In the genomic region with DNA sequence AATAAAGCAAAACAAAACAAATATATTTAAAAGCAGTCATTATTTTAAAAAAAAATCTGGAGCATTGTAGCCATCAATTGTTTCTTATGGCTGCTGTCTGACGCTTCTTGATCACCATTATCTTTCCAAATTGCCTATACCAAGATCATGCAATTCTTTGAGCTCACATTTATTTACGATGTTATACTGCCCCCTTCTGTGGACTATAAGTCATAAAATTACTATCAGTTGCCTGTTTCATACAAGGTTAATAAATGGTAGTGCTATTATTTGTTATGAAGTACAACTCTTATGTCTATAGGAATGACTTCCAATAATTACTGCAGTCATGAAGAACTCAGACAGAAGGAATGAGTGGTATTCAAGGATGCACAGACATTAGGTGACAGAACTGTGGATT, we compare ENCODE assay signal across 11 mouse cellular contexts. TPM values are rescaled to one million over a fixed set of nuclear protein-coding genes. Genes with fewer than 3 reads are reported as not detected.
DNase-seq lines count a peak whose midpoint lies in the region; TF ChIP-seq lines count a peak whose summit lies in the region.
"Had no signal": no experiment of that assay in that cellular context is flagged by ENCODE, and none has a peak within 500 bp of the region (broad histone marks: within the 10 kb centered on the region; RNA-seq: fewer than 3 reads in every experiment).

No protein-coding gene starts in this region.

- intact Hi-C loops in gastrocnemius, postnatal 14 days (cut with DNase I; ENCODE audit: low total_unique reads) = no loop called here
- intact Hi-C loops in left cerebral cortex, adult 2 months (cut with DNase I) = no loop called here
- intact Hi-C loops in left cerebral cortex, postnatal 25 days (cut with DNase I) = loop anchor here (1.0 to 5.0 kb wide), 3 partner anchors 534 to 1248 kb away; no protein-coding TSS in a partner anchor

- H3K4me3 ChIP-seq in left cerebral cortex, adult 2 months = no peak overlapping the region
- H3K4me3 ChIP-seq: liver, embryonic 15.5 days; neural tube, embryonic 12.5 days had no signal

- peak; percentile 1 for DNase-seq in gastrocnemius, adult 18-20 months (ENCODE audit: low spot score)
- DNase-seq in gastrocnemius, postnatal 14 days = no peak
- DNase-seq in left cerebral cortex, adult 2 months (ENCODE audit: extremely low spot score in 1 of 2, low spot score in 2 of 2) = no peak
- no peak for DNase-seq in left cerebral cortex, postnatal 25 days (ENCODE audit: low spot score in 2 of 2)
- peak; percentile 22 for DNase-seq in MEL-GATA-1-ER (ENCODE audit: extremely low read depth, low read depth)
- peak; percentile 8 for DNase-seq in naive thymus-derived CD4-positive, alpha-beta T cell, adult 2 months (ENCODE audit: low read depth)
- no peak for DNase-seq in cerebellum, postnatal 36 days
- no peak for DNase-seq in layer of hippocampus, adult 9-11 months
- DNase-seq: thymus, postnatal 25 days had no signal

- TF ChIP-seq CTCF in left cerebral cortex, adult 2 months (IDR thresholded peaks at IDR 0.05) = peak; percentile 42

- no peak overlapping the region for H3K27ac ChIP-seq in left cerebral cortex, adult 2 months
- H3K27ac ChIP-seq: liver, embryonic 15.5 days; neural tube, embryonic 12.5 days had no signal

RNA-seq across cellular contexts. Expression of gene Eda2r, which starts 57.3 kb away (rescaled TPM):
- 10 to 100 TPM; 10.8 to 21.1 TPM for total RNA-seq in gastrocnemius, adult 18-20 months (2021)
- total RNA-seq in gastrocnemius, postnatal 14 days (2021) = 1 to 10 TPM; 7.6 to 8.4 TPM
- not detected for total RNA-seq in left cerebral cortex, adult 2 months (2021)
- under 1 TPM in 1 of 2 experiments, not detected in 1; 0.16 TPM for total RNA-seq in left cerebral cortex, postnatal 25 days (2021)

Comparison
In these comparisons a context has a peak if more than half of its experiments do, and no peak if none do; other contexts are left out.
1. DNase-seq: peak in gastrocnemius, adult 18-20 months (single experiment), MEL-GATA-1-ER (single experiment) and naive thymus-derived CD4-positive, alpha-beta T cell, adult 2 months (single experiment); none in gastrocnemius, postnatal 14 days (single experiment), left cerebral cortex, adult 2 months (0 of 2), left cerebral cortex, postnatal 25 days (0 of 2), cerebellum, postnatal 36 days (0 of 2) and layer of hippocampus, adult 9-11 months (single experiment).
2. RNA of gene Eda2r, which starts 57.3 kb away (total RNA-seq): 10.8 to 21.1 TPM in gastrocnemius, adult 18-20 months and 7.6 to 8.4 TPM in gastrocnemius, postnatal 14 days; 0.16 TPM in left cerebral cortex, postnatal 25 days and not detected in left cerebral cortex, adult 2 months; every median in the first group is over 4 times any median in the second.